Mouse (Mus musculus) lung, postnatal 0 days (tissue): ENCODE data around the gene Cd72. TPM values are rescaled to one million over a fixed set of nuclear protein-coding genes. Genes with fewer than 3 reads are reported as not detected.

Experiments
- ATAC-seq: fragments of 200-750 bp; cut with Nextera tagmentation; 2 replicates; pipeline ENCODE4 v1.8.0; 2017; ENCODE audit warnings: moderate library complexity
- DNase-seq: peaks from one replicate; pipeline ENCODE4 v3.0.0-alpha.2; 2016; ENCODE audit warnings: low spot score
- H3K27ac ChIP-seq: fragments of 300-500 bp; sonication (generic); 2 replicates; pipeline ENCODE4 v1.5.1; 2014; ENCODE audit warnings: antibody characterized with exemption, mild to moderate bottlenecking, low read length, mixed read lengths
- H3K27me3 ChIP-seq: fragments of 300-500 bp; sonication (generic); replicated peaks from 2 replicates; pipeline ENCODE4 v1.6.1; 2014; ENCODE audit warnings: low read length, mixed read lengths; ENCODE audit not compliant: insufficient read depth
- H3K36me3 ChIP-seq: fragments of 300-500 bp; sonication (generic); 2 replicates; pipeline ENCODE4 v1.6.1; 2014; ENCODE audit warnings: low read length, mixed read lengths; ENCODE audit not compliant: insufficient read depth
- H3K4me1 ChIP-seq: fragments of 300-500 bp; sonication (generic); 2 replicates; pipeline ENCODE4 v1.6.1; 2014; ENCODE audit warnings: antibody characterized with exemption, low read depth, low read length, mixed read lengths; ENCODE audit not compliant: insufficient read depth
- H3K4me2 ChIP-seq: fragments of 300-500 bp; sonication (generic); replicated peaks from 2 replicates; pipeline ENCODE4 v1.6.1; 2014; ENCODE audit warnings: low read depth, mild to moderate bottlenecking, low read length, moderate library complexity, mixed read lengths
- H3K4me3 ChIP-seq: fragments of 300-500 bp; sonication (generic); 2 replicates; pipeline ENCODE4 v1.5.1; 2014; ENCODE audit warnings: low read depth, low read length
- H3K9ac ChIP-seq: fragments of 300-500 bp; sonication (generic); replicated peaks from 2 replicates; pipeline ENCODE4 v1.6.1; 2014; ENCODE audit warnings: low read depth, mild to moderate bottlenecking
- H3K9me3 ChIP-seq: fragments of 300-500 bp; sonication (generic); 2 replicates; pipeline ENCODE4 v1.6.1; 2016; ENCODE audit warnings: low read length, mixed read lengths
- CTCF ChIP-seq: IDR thresholded peaks from 2 replicates; pipeline ENCODE4 v1.5.1; 2016; ENCODE audit warnings: antibody characterized with exemption, mild to moderate bottlenecking
- EP300 ChIP-seq: IDR thresholded peaks from 2 replicates; pipeline ENCODE4 v1.6.1; 2016; ENCODE audit warnings: antibody characterized with exemption, mild to moderate bottlenecking, control low read depth
- WGBS: fragments of 180-500 bp; shearing (Covaris S2); extraction: QIAGEN DNeasy Blood & Tissue Kit; methylation state at CpG from one replicate; pipeline ENCODE4 v1.1.7; 2014; 5-methylcytosine and 5-hydroxymethylcytosine counted together
- polyA plus RNA-seq: library from polyadenylated mRNA; unstranded; fragments of >200 nt; fragmentation: Nextera tagmentation; extraction: Ambion mirVana; gene quantifications from 2 replicates; pipeline ENCODE4 v1.2.1, GENCODE M21; 2015

Cd72 gene
- polyA plus RNA-seq, 1 experiment from 2014 or later: 2.7 TPM

DNA sequence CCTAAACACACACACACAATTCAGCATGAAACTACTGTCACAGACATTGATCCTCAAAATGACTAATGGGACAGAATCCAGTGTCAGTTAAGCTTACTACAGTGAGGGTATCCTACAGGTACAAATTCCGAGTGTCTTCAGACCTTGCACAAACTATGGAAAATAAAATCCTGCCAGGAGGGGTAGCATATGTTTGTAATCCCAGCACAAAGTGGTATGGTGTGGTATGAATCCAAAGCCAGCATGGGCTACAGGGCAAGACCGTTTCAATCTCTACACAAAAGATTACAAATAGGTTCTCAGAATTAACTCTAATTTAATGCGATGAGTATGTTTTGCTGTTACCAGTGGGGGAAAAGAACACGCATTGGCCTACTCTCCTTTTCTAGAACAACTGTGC lies 12.8 kb downstream of the Cd72 start, which contains the start of gene Tesk1:
Gene Tesk1, plus strand, starts transcription at position 301 of the 400 bp plus-strand sequence.
- H3K4me3 ChIP-seq: peak within 1 kb of the TSS; percentile 96
- H3K4me1 ChIP-seq: no peaks in the 10 kb centered on the region
- ATAC-seq: no peak
- 0 out of 2 replicates have a peak, but pooled peaks cover 2% of the 10 kb centered on the region for H3K36me3 ChIP-seq
- H3K4me2 ChIP-seq: peak within 1 kb of the TSS; percentile 93
- no peak for DNase-seq
- 19% methylated on average over 4 of the region's 4 CpGs for WGBS
- no peaks in the 10 kb centered on the region for H3K27me3 ChIP-seq
- peak within 1 kb of the TSS; percentile 98 for H3K9ac ChIP-seq
- H3K9me3 ChIP-seq: no peaks in the 10 kb centered on the region
- peak within 1 kb of the TSS; percentile 92 for H3K27ac ChIP-seq
- no peak for TF ChIP-seq CTCF
- no peak for TF ChIP-seq EP300

DNA sequence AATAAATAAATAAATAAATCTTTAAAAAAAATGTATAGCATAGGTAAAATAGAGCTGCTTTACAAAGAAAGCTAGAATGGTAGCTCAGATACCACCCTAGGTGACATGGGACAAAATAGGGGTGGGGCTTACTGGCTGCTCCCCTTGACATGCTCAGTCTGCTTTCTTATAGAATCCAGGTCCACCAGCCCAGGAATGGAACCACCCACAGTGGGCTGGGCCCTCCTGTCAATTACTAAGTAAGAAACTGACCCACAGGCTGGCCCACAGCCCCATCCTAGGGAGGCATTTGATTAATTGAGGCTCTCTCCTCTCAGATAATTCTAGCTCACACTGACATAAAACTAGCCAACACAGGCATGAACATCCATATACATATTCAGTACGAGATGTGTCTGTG lies 21.6 kb downstream of the Cd72 start:
- no peak for DNase-seq
- Histone ChIP-seq H3K4me1 (no peaks in the 10 kb centered on the region), H3K27ac (no peak overlapping the region), H3K27me3 (no peaks in the 10 kb centered on the region), H3K9ac (no peak overlapping the region), H3K4me3 (no peak overlapping the region), H3K36me3 (no peaks in the 10 kb centered on the region), H3K9me3 (no peaks in the 10 kb centered on the region), H3K4me2 (no peak overlapping the region)
- no peak for ATAC-seq
- WGBS: 76% methylated on average over 1 of the region's 1 CpGs
- TF ChIP-seq EP300 (no peak), CTCF (no peak)

DNA sequence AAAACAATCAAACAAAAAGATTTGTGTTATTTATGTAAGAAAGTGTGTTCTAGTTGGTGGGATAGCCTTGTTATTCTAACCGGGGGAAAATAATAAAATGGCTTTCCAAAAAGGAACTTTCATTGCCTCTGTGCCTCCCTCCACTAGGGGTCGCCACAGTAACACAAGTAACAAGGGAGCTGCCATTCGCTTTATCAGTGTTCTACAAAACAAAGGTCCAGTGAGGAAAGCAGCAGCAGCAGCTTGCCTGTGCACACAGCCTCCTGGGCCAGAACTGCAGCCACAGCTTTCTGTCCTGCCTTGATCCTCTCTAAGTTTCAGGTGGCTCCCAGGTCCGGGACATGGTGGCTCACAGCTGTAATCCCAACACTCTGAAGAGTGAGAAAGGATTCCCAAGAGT lies 22.7 kb downstream of the Cd72 start:
- TF ChIP-seq EP300 (no peak), CTCF (peak; percentile 95)
- Histone ChIP-seq H3K27ac (no peak overlapping the region), H3K27me3 (no peaks in the 10 kb centered on the region), H3K9me3 (no peaks in the 10 kb centered on the region), H3K4me2 (no peak overlapping the region), H3K4me3 (no peak overlapping the region), H3K4me1 (no peaks in the 10 kb centered on the region), H3K9ac (no peak overlapping the region), H3K36me3 (peaks cover 6% of the 10 kb centered on the region; the same call in 1 of the 2 replicates)
- peak; percentile 43 for ATAC-seq
- WGBS: 1% methylated on average over 4 of the region's 4 CpGs
- DNase-seq: peak; percentile 95

DNA sequence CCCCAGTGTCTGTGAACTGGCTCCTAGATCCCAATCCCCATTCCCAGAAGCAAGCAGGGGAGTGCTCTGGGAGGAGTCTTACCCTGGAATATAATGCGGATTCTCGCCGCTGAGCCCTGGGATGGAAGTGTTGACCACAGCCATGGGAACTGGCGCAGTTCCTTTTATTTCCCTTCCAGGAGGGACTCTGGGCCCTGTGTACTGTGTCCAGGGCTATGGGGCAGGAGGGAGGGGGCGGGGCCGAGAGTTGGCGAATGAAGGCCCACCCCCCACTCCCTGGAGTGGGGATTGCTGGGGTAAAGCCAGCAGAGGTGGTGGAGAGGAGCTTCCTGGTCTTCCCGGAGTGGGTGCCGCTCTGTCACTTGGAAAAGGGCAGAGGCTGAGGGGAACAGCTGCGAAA lies 25.5 kb downstream of the Cd72 start, which contains the start of gene Fam166b:
Gene Fam166b, minus strand, starts transcription at position 189 of the 400 bp plus-strand sequence.
- DNase-seq: peak; percentile 60
- WGBS: 5% methylated on average over 10 of the region's 10 CpGs
- Histone ChIP-seq H3K27me3 (no peaks in the 10 kb centered on the region), H3K9me3 (no peaks in the 10 kb centered on the region), H3K27ac (peak within 1 kb of the TSS; percentile 26; the same call in 1 of the 2 replicates), H3K4me3 (no peak within 1 kb of the TSS), H3K9ac (peak within 1 kb of the TSS; percentile 0; the same call in 1 of the 2 replicates), H3K4me2 (peak within 1 kb of the TSS; percentile 11), H3K4me1 (no peaks in the 10 kb centered on the region), H3K36me3 (peaks cover 32% of the 10 kb centered on the region)
- ATAC-seq: peak; percentile 61
- TF ChIP-seq CTCF: no peak
- TF ChIP-seq EP300: no peak

DNA sequence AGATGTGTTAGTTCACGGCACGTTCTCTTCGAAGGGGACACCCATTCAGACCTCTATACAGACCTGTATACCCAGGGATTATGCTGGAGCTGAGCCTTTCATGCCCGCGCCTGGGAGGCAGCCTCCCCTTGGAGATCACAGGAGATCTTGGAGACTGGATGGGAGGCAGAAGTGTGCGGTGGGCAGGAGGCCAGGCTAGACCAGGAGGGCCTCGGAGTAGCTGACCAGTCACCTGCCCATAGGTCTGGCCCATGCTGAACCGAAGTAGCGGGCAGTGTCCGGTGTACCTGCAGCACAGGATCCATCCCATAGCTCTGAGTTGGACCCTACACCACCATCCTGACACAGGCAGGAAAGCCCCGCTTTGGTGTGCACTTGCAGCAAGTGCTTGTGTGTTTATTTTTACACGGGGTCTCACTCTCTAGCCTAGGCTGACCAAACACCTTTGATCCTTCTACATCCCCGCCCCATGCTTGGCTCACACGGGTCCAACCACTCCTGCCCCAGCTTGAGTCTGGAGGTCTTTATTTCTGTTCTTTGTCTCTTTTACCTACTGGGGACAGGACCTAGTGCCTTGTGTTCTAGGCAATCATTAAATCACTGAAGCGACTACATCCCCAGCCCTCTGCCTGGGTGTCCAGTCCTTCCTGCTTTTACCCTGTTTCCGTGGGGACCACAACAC lies 26.1 kb downstream of the Cd72 start:
- H3K9me3 ChIP-seq: no peaks in the 10 kb centered on the region
- DNase-seq (no peak), ATAC-seq (peak; percentile 16)
- H3K9ac ChIP-seq: peak overlapping the region; percentile 0; the same call in 1 of the 2 replicates
- H3K4me1 ChIP-seq: no peaks in the 10 kb centered on the region
- H3K36me3 ChIP-seq: peaks cover 38% of the 10 kb centered on the region
- H3K4me2 ChIP-seq: no peak overlapping the region
- 41% methylated on average over 16 of the region's 16 CpGs for WGBS
- no peak overlapping the region for H3K4me3 ChIP-seq
- TF ChIP-seq EP300 (no peak), CTCF (no peak)
- no peaks in the 10 kb centered on the region for H3K27me3 ChIP-seq
- H3K27ac ChIP-seq: peak overlapping the region; percentile 26; the same call in 1 of the 2 replicates

DNA sequence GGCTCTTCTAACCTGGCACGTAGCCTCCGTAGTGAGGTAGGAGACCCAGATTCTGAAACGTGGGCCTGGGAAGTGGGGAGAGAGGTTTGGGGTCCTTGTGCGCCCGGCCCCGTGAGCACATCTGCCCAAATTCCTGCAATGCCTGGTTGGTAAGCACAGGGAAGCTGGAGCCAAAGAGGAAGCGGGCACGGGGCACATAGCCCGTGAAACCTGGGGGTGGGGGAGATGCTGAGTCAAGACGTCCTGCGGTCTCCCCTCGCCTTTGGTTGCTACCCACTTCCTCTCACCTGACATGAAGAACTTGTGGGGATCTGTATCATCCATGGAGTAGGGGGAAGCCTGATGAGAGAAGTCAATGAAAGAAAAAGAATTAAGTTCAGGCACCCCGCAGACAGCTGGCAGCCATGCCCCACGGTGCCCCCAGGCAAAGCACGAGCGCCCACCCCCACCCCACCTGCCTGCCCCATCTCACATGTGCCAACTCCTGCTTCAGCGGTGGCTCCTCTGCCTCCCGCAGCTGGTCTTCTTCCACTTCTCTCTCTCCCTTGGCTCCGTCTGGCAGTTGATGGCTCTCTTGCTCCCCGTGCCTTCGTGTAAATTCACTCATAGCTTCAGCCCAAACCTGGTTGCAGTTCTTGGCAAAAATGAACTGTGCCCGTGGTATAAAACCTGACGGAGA lies 26.8 kb downstream of the Cd72 start:
- Histone ChIP-seq H3K4me1 (no peaks in the 10 kb centered on the region), H3K9ac (no peak overlapping the region), H3K4me3 (no peak overlapping the region), H3K4me2 (no peak overlapping the region), H3K27me3 (no peaks in the 10 kb centered on the region), H3K36me3 (peaks cover 44% of the 10 kb centered on the region), H3K27ac (no peak overlapping the region), H3K9me3 (no peaks in the 10 kb centered on the region)
- 42% methylated on average over 23 of the region's 23 CpGs for WGBS
- TF ChIP-seq CTCF (no peak), EP300 (no peak)
- no peak for DNase-seq
- no peak for ATAC-seq
